Mouse (Mus musculus) embryonic facial prominence, embryonic 11.5 days (tissue): Measurements from ENCODE around the gene Diaph3. TPM values are rescaled to one million over a fixed set of nuclear protein-coding genes. Genes with fewer than 3 reads are reported as not detected.

Experiments used
- ATAC-seq: fragments of 200-750 bp; cut with Nextera tagmentation; replicated peaks from 2 replicates; pipeline ENCODE4 v1.8.0; 2017; ENCODE audit warnings: low read depth; ENCODE audit not compliant: insufficient number of reproducible peaks, low FRiP score, low TSS enrichment
- DNase-seq: peaks from one replicate; pipeline ENCODE4 v3.0.0-alpha.2; 2015; ENCODE audit warnings: low spot score
- H3K27ac ChIP-seq: fragments of 300-500 bp; sonication (generic); replicated peaks from 2 replicates; pipeline ENCODE4 v1.5.1; 2014; ENCODE audit warnings: mild to moderate bottlenecking, low read depth, low read length, control low read depth
- H3K27me3 ChIP-seq: fragments of 300-500 bp; sonication (generic); 2 replicates; pipeline ENCODE4 v1.6.1; 2014; ENCODE audit warnings: mild to moderate bottlenecking, low read length, moderate library complexity, mixed read lengths; ENCODE audit not compliant: control insufficient read depth, insufficient read depth
- H3K36me3 ChIP-seq: fragments of 300-500 bp; sonication (generic); replicated peaks from 2 replicates; pipeline ENCODE4 v1.6.1; 2014; ENCODE audit warnings: low read depth, mild to moderate bottlenecking, low read length, moderate library complexity, mixed read lengths; ENCODE audit not compliant: control insufficient read depth, insufficient read depth
- H3K4me1 ChIP-seq: fragments of 300-500 bp; sonication (generic); 2 replicates; pipeline ENCODE4 v1.6.1; 2014; ENCODE audit warnings: low read length, mixed read lengths; ENCODE audit not compliant: control insufficient read depth, insufficient read depth
- H3K4me2 ChIP-seq: fragments of 300-500 bp; sonication (generic); 2 replicates; pipeline ENCODE4 v1.6.1; 2014; ENCODE audit warnings: low read depth, mild to moderate bottlenecking, control low read depth, low read length, moderate library complexity
- H3K4me3 ChIP-seq: fragments of 300-500 bp; sonication (generic); 2 replicates; pipeline ENCODE4 v1.5.1; 2014; ENCODE audit warnings: low read depth, low read length, control low read depth
- H3K9ac ChIP-seq: fragments of 300-500 bp; sonication (generic); replicated peaks from 2 replicates; pipeline ENCODE4 v1.6.1; 2014; ENCODE audit warnings: mild to moderate bottlenecking, control low read depth, low read length
- H3K9me3 ChIP-seq: fragments of 300-500 bp; sonication (generic); replicated peaks from 2 replicates; pipeline ENCODE4 v1.6.1; 2016; ENCODE audit warnings: mild to moderate bottlenecking, low read length, inconsistent platforms, mixed read lengths; ENCODE audit not compliant: control insufficient read depth
- WGBS: fragments of 180-500 bp; shearing (Covaris S2); extraction: QIAGEN DNeasy Blood & Tissue Kit; methylation state at CpG from one replicate; pipeline ENCODE4 v1.1.7; 2014; 5-methylcytosine and 5-hydroxymethylcytosine counted together
- polyA plus RNA-seq: library from polyadenylated mRNA; unstranded; fragments of >200 nt; fragmentation: Nextera tagmentation; extraction: Ambion mirVana; gene quantifications from 2 replicates; pipeline ENCODE4 v1.2.1, GENCODE M21; 2014

Gene Diaph3
- polyA plus RNA-seq, 1 experiment from 2014 or later, result 10.5 TPM

DNA sequence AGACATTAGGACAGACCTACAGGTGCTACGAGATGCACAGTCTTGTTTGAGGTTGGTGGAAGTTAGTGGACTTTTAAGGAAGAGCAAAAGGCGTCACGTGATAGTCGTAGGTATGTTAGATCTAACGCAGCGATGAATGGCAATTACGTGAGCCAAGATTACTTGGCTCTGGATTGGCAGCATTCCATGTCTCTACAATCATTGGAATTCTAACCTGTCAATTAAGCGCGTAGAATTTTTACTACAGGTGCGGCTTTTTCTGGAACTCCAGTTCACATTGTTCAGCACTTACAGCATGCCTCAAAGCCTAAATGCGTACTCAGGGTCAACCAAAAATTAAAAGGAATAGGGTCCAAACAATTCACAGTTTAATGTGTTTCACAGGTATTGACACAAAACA is 742 bp upstream of the Diaph3 start:
- no peak for DNase-seq
- 86% methylated on average over 11 of the region's 11 CpGs for WGBS

GRCm38 (mm10) chr14:87140327-87140962 is 590 bp downstream of the Diaph3 start:
- ATAC-seq (peak; percentile 32; the same call in 1 of the 2 replicates), DNase-seq (peak; percentile 66)
- H3K27ac ChIP-seq, result no peak overlapping the region; the same call in 1 of the 2 replicates
- peak overlapping the region; percentile 74 for H3K4me2 ChIP-seq
- H3K27me3 ChIP-seq, result no peaks in the 10 kb centered on the region
- H3K36me3 ChIP-seq, result no peaks in the 10 kb centered on the region
- H3K9me3 ChIP-seq, result no peaks in the 10 kb centered on the region
- 3% methylated on average over 17 of the region's 17 CpGs for WGBS
- H3K9ac ChIP-seq, result peak overlapping the region; percentile 75
- peak overlapping the region; percentile 72 for H3K4me3 ChIP-seq
- H3K4me1 ChIP-seq, result no peaks in the 10 kb centered on the region

More for the DNA sequence above, 742 bp upstream of the Diaph3 start:
- no peaks in the 10 kb centered on the region for H3K9me3 ChIP-seq
- H3K4me2 ChIP-seq, result no peak overlapping the region
- no peak overlapping the region for H3K27ac ChIP-seq
- H3K4me1 ChIP-seq, result no peaks in the 10 kb centered on the region
- no peak overlapping the region for H3K9ac ChIP-seq
- ATAC-seq, result no peak
- H3K4me3 ChIP-seq, result no peak overlapping the region
- no peaks in the 10 kb centered on the region for H3K27me3 ChIP-seq
- no peaks in the 10 kb centered on the region for H3K36me3 ChIP-seq

- ATAC-seq (no peak), DNase-seq (no peak)
- Histone ChIP-seq H3K9me3 (no peaks in the 10 kb centered on the region), H3K9ac (no peak overlapping the region), H3K4me1 (no peaks in the 10 kb centered on the region), H3K27ac (no peak overlapping the region), H3K36me3 (no peaks in the 10 kb centered on the region), H3K4me3 (no peak overlapping the region), H3K4me2 (no peak overlapping the region), H3K27me3 (no peaks in the 10 kb centered on the region)
- 93% methylated on average over 6 of the region's 6 CpGs for WGBS
Observed at GRCm38 (mm10) chr14:87126076-87126639, 14.9 kb downstream of the Diaph3 start.

DNA sequence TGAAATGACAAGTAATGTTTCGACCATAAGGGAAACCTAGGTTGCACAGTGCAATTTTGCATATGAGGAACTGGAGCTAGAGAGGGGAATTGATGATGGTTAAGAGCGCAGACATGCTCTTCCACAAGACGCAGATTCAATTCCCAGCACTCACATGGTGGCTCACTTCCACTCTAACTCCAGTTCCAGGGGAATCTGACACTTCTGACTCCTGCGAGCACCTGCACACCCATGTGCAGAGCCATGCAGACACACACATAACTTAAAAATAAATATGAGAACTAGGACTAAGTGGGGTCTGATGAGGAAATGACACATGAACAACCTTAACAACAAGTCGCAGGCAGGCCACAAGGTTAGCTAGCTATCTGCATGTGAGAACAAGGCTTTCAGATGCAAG is 15.5 kb downstream of the Diaph3 start:
- H3K9me3 ChIP-seq, result no peaks in the 10 kb centered on the region
- H3K27me3 ChIP-seq, result no peaks in the 10 kb centered on the region
- no peak overlapping the region for H3K9ac ChIP-seq
- no peaks in the 10 kb centered on the region for H3K36me3 ChIP-seq
- H3K4me3 ChIP-seq, result no peak overlapping the region
- DNase-seq, result no peak
- H3K27ac ChIP-seq, result no peak overlapping the region
- no peak overlapping the region for H3K4me2 ChIP-seq
- ATAC-seq, result no peak
- H3K4me1 ChIP-seq, result no peaks in the 10 kb centered on the region
- WGBS, result 84% methylated on average over 5 of the region's 5 CpGs

DNA sequence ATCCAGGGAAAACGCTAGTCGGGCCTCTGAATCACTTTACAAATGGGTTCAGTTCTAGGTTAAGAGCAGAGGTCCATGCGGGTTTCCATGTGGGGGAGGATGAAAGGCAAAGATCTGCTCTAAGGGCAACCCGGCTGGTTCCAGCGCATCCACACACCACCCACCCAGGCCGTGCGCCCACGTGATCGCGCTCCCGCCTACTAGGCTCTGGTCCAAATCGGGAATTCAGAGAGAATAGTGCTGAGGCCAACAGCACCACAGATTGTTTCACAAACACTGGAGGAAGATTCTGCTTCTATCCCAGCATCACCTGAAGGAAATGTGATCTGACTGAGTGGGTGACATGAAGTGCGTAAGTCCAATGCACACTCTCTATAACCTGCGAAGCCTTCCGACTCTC is 17.9 kb downstream of the Diaph3 start:
- ATAC-seq, result no peak
- Histone ChIP-seq H3K27me3 (no peaks in the 10 kb centered on the region), H3K9ac (no peak overlapping the region), H3K4me2 (no peak overlapping the region), H3K9me3 (no peaks in the 10 kb centered on the region), H3K27ac (no peak overlapping the region), H3K4me1 (no peaks in the 10 kb centered on the region), H3K36me3 (no peaks in the 10 kb centered on the region), H3K4me3 (no peak overlapping the region)
- WGBS, result 91% methylated on average over 15 of the region's 15 CpGs
- DNase-seq, result no peak

DNA sequence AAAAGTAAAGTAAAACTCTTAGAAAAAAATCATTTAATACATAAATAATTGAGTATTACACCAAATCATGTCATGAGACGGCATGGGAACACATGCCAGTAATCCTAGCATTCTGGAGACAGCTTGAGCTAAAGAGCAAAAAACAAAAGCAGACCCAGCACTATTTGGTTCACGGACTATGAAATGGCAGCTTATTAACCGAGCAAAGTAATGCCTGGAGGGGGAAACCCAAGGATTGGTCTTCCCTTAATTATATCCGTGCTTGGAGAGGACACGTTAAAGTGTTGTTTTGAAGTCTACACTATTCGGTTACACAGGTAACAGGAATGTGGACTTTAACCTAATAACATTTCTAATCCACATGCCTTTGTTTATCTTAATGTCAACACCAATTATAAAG is 19.2 kb downstream of the Diaph3 start:
- no peak for ATAC-seq
- Histone ChIP-seq H3K4me1 (no peaks in the 10 kb centered on the region), H3K4me3 (no peak overlapping the region), H3K4me2 (no peak overlapping the region), H3K9ac (no peak overlapping the region), H3K27ac (no peak overlapping the region), H3K9me3 (no peaks in the 10 kb centered on the region), H3K27me3 (no peaks in the 10 kb centered on the region), H3K36me3 (no peaks in the 10 kb centered on the region)
- WGBS, result 28% methylated on average over 6 of the region's 6 CpGs
- peak; percentile 40 for DNase-seq

GRCm38 (mm10) chr14:87110634-87111033 is 30.4 kb downstream of the Diaph3 start:
- H3K4me1 ChIP-seq, result no peaks in the 10 kb centered on the region
- H3K9me3 ChIP-seq, result no peaks in the 10 kb centered on the region
- H3K27me3 ChIP-seq, result no peaks in the 10 kb centered on the region
- H3K9ac ChIP-seq, result no peak overlapping the region
- H3K4me3 ChIP-seq, result no peak overlapping the region
- 9% methylated on average over 2 of the region's 2 CpGs for WGBS
- no peaks in the 10 kb centered on the region for H3K36me3 ChIP-seq
- H3K27ac ChIP-seq, result no peak overlapping the region
- DNase-seq, result peak; percentile 11
- no peak overlapping the region for H3K4me2 ChIP-seq
- ATAC-seq, result no peak

DNA sequence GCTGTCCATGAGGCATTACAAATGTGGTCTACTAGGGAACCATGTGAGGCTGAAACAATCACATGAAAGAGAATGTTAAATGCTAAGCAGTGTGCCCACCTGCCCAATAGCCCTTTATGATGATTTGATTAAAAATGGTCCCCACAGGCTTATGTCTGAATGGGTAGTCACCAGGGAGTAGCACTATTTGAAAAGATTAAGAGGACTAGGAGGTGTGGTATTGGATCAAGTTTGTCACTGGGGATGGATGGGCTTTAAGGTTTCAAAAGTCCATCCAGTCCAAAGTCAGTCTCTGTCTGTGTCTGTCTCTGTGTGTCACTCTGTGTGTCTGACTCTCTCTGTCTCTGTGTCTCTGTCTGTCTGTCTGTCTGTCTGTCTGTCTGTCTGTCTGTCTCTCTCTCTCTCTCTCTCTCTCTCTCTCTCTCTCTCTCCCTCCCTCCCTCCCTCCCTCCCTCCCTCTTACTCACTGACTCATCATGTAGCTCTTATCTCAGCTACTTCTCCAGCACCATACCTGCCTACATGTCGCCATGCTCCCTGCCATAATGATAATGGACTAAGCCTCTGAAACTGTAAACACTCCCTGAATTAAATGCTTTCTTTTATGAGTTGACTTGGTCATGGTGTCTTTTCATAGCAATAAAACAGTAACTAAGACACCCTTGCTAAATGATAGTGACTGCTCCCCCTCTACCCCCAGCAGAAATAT is 41.5 kb downstream of the Diaph3 start:
- no peaks in the 10 kb centered on the region for H3K9me3 ChIP-seq
- H3K4me2 ChIP-seq, result no peak overlapping the region
- H3K4me1 ChIP-seq, result no peaks in the 10 kb centered on the region
- no peak overlapping the region for H3K27ac ChIP-seq
- DNase-seq, result no peak
- H3K36me3 ChIP-seq, result no peaks in the 10 kb centered on the region
- no peaks in the 10 kb centered on the region for H3K27me3 ChIP-seq
- H3K9ac ChIP-seq, result no peak overlapping the region
- no peak for ATAC-seq
- WGBS, result 96% methylated on average over 1 of the region's 1 CpGs
- no peak overlapping the region for H3K4me3 ChIP-seq
